Mouse (Mus musculus) spleen, postnatal 4 days (tissue): Measurements from ENCODE around the gene Zc3h18.
A peak's percentile ranks its signal among the peaks of the same experiment; 100 is the strongest.

Experiments
- DNase-seq, 2 experiments: peaks; one replicate each; pipeline ENCODE4 v3.0.0; 2022; ENCODE audit warnings: low spot score in 2 of 2

Zc3h18 gene

GRCm38 (mm10) chr8:122376365-122377231 is at the start of gene Zc3h18:
TSS of gene Zc3h18 (plus strand) at chr8:122376609.
- DNase-seq: peak; percentile 99 to 100

GRCm38 (mm10) chr8:122329072-122329471 is 47.3 kb upstream of the Zc3h18 start:
- no peak for DNase-seq

GRCm38 (mm10) chr8:122329553-122330239 is 46.7 kb upstream of the Zc3h18 start:
- no peak for DNase-seq

- no peak for DNase-seq
Observed at GRCm38 (mm10) chr8:122330446-122331133, 45.8 kb upstream of the Zc3h18 start.

DNA sequence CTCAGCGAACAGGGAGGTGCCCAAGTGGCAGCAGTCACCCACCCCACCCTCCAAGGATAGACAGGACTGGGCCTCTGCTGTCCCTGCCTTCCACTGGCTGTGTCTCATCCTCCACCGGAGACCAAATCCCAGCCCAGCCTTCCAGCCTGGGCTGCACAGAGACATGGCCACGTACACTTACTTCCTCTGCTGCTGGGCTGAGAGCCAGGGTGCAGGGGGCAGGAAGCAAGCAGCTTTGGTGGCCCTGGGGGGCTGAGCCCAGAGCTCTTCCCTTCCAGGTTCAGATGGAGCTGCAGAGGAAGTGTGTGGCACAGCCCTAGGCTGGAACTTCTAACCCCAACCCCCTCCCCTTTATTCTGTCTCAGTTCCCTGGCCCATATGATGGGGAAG is 45.3 kb upstream of the Zc3h18 start:
- DNase-seq: no peak

- peak; percentile 85 to 94 for DNase-seq
Observed at GRCm38 (mm10) chr8:122332753-122333506, 43.5 kb upstream of the Zc3h18 start.

DNA sequence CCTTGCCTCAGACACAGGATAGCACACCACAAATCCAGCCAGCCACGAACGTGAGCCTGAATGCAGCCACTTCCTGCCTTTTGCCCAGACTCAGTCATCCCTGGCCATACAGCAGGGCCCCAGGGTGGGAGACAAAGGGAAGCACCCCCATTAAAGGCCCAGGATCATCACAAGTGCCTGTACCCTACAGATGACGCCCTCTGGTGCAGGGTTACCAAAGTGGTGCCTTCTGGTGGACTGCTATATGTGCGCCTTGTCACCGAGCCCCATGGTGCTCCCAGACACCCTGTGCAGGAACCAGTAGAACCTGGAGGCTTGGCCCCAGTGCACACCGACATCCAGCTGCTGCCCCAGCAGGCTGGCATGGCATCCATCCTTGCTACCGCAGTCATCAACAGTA is 42.9 kb upstream of the Zc3h18 start:
- no peak for DNase-seq

GRCm38 (mm10) chr8:122334791-122335490 is 41.5 kb upstream of the Zc3h18 start:
- DNase-seq: no peak

- no peak for DNase-seq
Observed at GRCm38 (mm10) chr8:122335638-122336250, 40.7 kb upstream of the Zc3h18 start.

DNA sequence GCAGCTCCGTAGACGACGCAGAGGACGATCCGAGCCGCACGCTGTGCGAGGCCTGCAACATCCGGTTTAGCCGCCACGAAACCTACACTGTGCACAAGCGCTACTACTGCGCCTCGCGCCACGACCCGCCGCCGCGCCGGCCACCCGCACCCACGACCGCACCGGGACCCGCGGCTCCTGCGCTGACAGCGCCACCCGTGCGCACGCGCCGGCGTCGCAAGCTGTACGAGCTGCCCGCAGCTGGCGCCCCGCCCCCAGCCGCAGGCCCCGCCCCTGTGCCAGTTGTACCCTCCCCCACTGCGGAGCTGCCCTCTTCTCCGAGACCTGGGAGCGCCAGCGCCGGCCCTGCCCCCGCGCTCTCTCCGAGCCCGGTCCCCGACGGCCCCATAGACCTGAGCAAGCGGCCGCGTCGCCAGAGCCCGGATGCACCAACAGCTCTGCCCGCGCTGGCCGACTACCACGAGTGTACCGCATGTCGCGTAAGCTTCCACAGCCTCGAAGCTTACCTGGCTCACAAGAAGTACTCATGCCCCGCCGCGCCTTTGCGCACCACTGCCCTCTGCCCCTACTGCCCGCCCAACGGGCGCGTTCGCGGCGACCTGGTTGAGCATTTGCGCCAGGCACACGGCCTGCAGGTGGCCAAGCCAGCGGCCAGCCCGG is 40.0 kb upstream of the Zc3h18 start:
- no peak for DNase-seq

- DNase-seq: no peak
Observed at GRCm38 (mm10) chr8:122338852-122339251, 37.6 kb upstream of the Zc3h18 start.

DNA sequence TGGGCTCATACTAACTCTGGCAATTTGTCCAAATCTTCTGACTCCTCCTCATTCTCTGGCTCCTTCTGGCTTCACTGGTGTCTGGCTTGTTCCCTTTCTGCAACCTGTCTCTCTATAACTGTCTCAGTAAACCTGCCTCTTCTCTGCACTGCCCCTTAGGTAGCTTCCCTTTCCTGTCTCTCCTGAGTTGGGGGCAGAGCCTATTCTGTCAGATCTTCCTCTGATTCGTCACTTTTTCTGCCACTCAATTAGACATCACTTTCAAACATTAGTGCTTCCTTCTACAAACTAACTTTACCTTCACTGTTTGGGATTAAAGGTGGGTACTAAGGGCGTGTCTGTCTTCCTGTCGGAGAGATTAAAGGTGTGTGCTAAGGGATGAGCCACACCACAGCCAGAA is 35.6 kb upstream of the Zc3h18 start:
- no peak for DNase-seq

DNA sequence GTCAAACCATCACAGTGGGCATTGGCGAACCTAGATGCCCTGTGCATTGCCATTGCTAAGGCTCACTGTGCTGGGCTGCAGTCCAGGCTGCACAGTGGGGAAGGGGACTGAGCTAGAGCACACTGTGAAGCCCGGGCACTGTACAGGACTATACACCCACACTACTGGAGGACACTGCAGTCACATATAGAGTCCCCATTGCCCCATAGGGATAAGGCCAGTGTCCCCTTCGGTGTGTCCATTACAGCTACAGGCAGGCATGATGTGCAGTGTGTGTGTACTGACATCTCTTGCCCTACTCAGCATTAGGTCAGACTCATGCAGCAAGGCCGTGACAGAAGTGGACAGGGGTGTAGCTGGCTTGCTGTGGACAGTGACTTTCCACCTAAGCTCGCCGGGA is 34.6 kb upstream of the Zc3h18 start:
- DNase-seq: no peak

DNA sequence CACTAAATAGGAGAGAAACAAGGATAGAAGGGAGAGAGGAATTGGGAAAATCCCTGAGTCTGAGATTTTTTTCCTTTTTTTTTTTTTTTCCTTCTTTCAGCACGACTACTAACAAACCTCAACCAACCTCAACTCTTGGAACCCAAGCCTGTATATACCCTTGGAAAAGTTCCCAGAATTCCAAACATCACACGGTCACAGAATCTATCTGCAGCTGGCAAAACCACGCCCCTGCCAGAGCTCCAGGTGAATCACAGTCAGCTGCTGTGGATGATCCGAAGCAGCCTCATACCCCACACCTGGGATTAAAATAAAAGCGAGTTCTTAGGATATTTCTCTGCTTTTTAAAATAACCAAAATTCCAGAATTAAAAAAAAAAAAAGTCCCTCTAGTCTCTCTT is 34.0 kb upstream of the Zc3h18 start:
- DNase-seq: no peak

- no peak for DNase-seq
Observed at GRCm38 (mm10) chr8:122342806-122343209, 33.6 kb upstream of the Zc3h18 start.

DNA sequence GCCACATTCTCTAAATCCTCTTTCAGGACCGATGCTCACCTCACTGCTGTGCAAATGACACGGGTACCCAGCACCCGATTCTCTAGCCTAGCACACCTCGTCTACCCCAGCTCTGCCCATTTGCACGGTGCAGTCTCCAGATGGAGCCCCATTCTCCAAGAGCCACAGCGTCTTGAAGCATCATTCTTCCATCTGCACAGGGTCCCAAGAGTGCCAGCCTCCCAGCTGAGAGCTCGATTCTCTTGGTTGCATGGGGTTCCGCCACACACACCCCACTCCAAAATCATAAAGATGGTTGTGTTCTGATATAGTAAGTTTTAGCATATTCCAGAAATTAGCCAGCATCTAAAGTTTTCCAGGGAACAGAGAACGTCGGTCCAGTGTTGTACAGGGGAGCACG is 33.1 kb upstream of the Zc3h18 start:
- DNase-seq: no peak

- no peak for DNase-seq
Observed at GRCm38 (mm10) chr8:122343758-122344157, 32.7 kb upstream of the Zc3h18 start.

GRCm38 (mm10) chr8:122344219-122344618 is 32.2 kb upstream of the Zc3h18 start:
- no peak for DNase-seq

- no peak for DNase-seq
Observed at GRCm38 (mm10) chr8:122345181-122346095, 31.0 kb upstream of the Zc3h18 start.
